Mouse (Mus musculus): ENCODE data around the gene Gria4. TPM values are rescaled to one million over a fixed set of nuclear protein-coding genes. Genes with fewer than 3 reads are reported as not detected.

The Gria4 gene
- polyA plus RNA-seq, 1 experiment from 2014 or later = 35.2 TPM

DNA sequence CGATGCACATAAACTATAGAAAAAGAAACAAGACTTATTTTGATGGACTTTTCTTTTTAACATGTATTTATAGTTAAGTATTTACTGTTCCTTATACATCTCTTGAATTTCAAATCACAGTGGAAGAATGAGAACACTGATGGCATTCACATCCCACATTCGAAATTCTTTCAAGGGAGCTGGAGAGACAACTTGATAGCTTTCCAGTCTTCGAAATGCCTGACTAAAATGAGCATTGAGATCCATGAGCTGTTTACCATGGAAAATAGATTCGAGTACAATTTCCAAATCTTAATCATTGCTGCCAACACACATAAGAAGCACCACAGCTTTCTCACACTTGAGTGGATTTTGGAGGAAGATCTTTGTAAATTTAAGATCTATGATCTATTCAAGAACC is 164.1 kb downstream of the Gria4 start:
- no peaks in the 10 kb centered on the region for H3K36me3 ChIP-seq (ENCODE audit: control insufficient read depth, insufficient read depth, low read length)
- no peak overlapping the region for H3K27ac ChIP-seq (replicated peaks; ENCODE audit: low read depth, low read length)
- no peaks in the 10 kb centered on the region for H3K9me3 ChIP-seq (ENCODE audit: control insufficient read depth, low read length)
- ATAC-seq (ENCODE audit: low FRiP score, low TSS enrichment) = no peak
- WGBS = 89% methylated on average over 4 of the region's 4 CpGs
- no peaks in the 10 kb centered on the region for H3K27me3 ChIP-seq (ENCODE audit: control insufficient read depth, insufficient read depth, low read length)
- H3K4me2 ChIP-seq (ENCODE audit: low read length) = no peak overlapping the region
- H3K4me1 ChIP-seq (ENCODE audit: control insufficient read depth, insufficient read depth, low read length) = no peaks in the 10 kb centered on the region
- DNase-seq = no peak
- H3K4me3 ChIP-seq (replicated peaks; ENCODE audit: low read depth, low read length) = no peak overlapping the region
- H3K9ac ChIP-seq (replicated peaks; ENCODE audit: low read length) = no peak overlapping the region

DNA sequence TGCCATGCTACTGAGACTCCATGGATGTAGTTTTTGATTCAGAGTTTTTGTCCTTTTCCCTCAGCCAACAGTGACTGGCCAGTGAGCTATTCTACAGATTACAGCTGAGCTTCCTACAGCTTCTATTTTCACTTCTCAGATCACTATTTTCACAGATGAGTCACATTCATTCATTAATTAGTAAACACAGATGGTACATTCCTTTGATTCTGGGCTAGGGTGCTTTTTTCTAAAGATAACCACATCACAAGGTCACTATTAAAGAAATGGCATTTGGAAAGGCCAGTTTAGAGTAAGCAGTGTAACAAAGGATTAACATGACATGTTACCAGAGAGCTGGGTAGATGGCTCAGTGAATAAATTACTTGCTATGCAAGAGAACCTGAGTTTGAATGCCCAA is 180.7 kb downstream of the Gria4 start:
- H3K4me1 ChIP-seq (ENCODE audit: control insufficient read depth, insufficient read depth, low read length) = no peaks in the 10 kb centered on the region
- no peak overlapping the region for H3K4me2 ChIP-seq (ENCODE audit: low read length)
- H3K9me3 ChIP-seq (ENCODE audit: control insufficient read depth, low read length) = no peaks in the 10 kb centered on the region
- H3K9ac ChIP-seq (replicated peaks; ENCODE audit: low read length) = no peak overlapping the region
- H3K27ac ChIP-seq (replicated peaks; ENCODE audit: low read depth, low read length) = no peak overlapping the region
- ATAC-seq (ENCODE audit: low FRiP score, low TSS enrichment) = no peak
- no peak overlapping the region for H3K4me3 ChIP-seq (replicated peaks; ENCODE audit: low read depth, low read length)
- no peaks in the 10 kb centered on the region for H3K27me3 ChIP-seq (ENCODE audit: control insufficient read depth, insufficient read depth, low read length)
- no peak for DNase-seq
- no peaks in the 10 kb centered on the region for H3K36me3 ChIP-seq (ENCODE audit: control insufficient read depth, insufficient read depth, low read length)

DNA sequence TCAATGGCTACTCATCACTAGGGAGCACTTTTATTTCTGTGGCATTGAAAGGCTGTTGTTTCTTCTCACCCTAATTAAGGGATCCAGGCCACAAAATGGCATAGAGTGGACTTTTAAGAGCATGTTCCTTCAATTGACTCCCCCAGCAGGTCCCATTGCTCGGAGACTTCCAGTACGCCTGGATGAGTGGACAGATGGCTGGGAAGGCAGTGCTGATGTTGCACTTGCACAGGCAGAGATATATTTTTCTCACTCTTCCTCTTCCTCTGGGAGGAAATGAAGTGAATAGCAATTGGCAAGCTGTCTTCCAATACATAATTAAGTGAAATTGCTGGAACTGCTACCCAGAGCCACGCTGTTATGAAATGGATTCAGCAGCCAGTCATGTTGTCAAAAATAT is 190.7 kb downstream of the Gria4 start:
- no peak for DNase-seq
- WGBS = 80% methylated on average over 3 of the region's 3 CpGs
- no peak overlapping the region for H3K27ac ChIP-seq (replicated peaks; ENCODE audit: low read depth, low read length)
- H3K9ac ChIP-seq (replicated peaks; ENCODE audit: low read length) = no peak overlapping the region
- H3K4me3 ChIP-seq (replicated peaks; ENCODE audit: low read depth, low read length) = no peak overlapping the region
- no peaks in the 10 kb centered on the region for H3K36me3 ChIP-seq (ENCODE audit: control insufficient read depth, insufficient read depth, low read length)
- no peaks in the 10 kb centered on the region for H3K27me3 ChIP-seq (ENCODE audit: control insufficient read depth, insufficient read depth, low read length)
- H3K4me2 ChIP-seq (ENCODE audit: low read length) = no peak overlapping the region
- ATAC-seq (ENCODE audit: low FRiP score, low TSS enrichment) = no peak
- H3K9me3 ChIP-seq (ENCODE audit: control insufficient read depth, low read length) = no peaks in the 10 kb centered on the region
- no peaks in the 10 kb centered on the region for H3K4me1 ChIP-seq (ENCODE audit: control insufficient read depth, insufficient read depth, low read length)

DNA sequence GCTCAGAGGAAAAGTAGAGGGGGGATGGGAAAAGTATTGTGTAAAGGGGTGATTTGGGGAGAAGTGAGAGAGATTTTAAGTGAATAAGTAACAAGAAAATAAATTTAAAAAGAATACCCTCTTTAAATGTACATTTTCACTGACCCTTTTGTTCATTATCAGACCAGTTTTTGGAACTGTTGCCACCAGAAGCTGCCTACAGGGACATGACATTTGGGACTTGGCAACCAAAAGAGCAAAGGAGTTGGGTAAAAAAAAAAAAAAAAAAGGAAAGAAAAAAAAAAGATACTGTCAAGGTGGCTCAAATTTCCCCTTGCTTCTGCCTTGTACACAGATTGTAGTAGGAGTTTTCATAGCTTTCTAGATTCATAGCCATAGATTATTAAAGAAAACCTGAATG is 191.8 kb downstream of the Gria4 start:
- DNase-seq (no peak), ATAC-seq (ENCODE audit: low FRiP score, low TSS enrichment) (no peak)
- no peaks in the 10 kb centered on the region for H3K4me1 ChIP-seq (ENCODE audit: control insufficient read depth, insufficient read depth, low read length)
- no peak overlapping the region for H3K9ac ChIP-seq (replicated peaks; ENCODE audit: low read length)
- H3K27me3 ChIP-seq (ENCODE audit: control insufficient read depth, insufficient read depth, low read length) = no peaks in the 10 kb centered on the region
- H3K27ac ChIP-seq (replicated peaks; ENCODE audit: low read depth, low read length) = no peak overlapping the region
- H3K4me2 ChIP-seq (ENCODE audit: low read length) = no peak overlapping the region
- no peaks in the 10 kb centered on the region for H3K36me3 ChIP-seq (ENCODE audit: control insufficient read depth, insufficient read depth, low read length)
- no peak overlapping the region for H3K4me3 ChIP-seq (replicated peaks; ENCODE audit: low read depth, low read length)
- H3K9me3 ChIP-seq (ENCODE audit: control insufficient read depth, low read length) = no peaks in the 10 kb centered on the region

DNA sequence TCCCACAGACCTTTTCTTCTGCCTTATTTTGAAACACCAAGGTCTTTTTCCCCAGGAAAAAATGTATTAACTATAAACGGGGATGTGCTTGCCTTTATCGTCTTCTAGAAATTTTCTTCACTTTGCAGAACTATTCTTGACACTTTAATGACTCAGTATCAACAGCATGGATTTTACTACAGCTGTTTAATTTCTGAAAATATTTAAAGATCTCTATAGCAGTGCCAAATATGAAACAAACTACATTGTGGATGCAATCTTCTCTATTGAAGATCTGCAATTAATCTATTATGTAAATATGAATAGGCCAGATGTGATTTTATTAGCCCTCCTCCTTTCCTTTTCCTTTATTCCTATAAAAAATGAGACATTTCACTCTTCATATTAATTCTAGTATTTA is 194.2 kb downstream of the Gria4 start:
- Histone ChIP-seq H3K27me3 (ENCODE audit: control insufficient read depth, insufficient read depth, low read length) (no peaks in the 10 kb centered on the region), H3K4me1 (ENCODE audit: control insufficient read depth, insufficient read depth, low read length) (no peaks in the 10 kb centered on the region), H3K27ac (replicated peaks; ENCODE audit: low read depth, low read length) (no peak overlapping the region), H3K4me3 (replicated peaks; ENCODE audit: low read depth, low read length) (no peak overlapping the region), H3K9me3 (ENCODE audit: control insufficient read depth, low read length) (no peaks in the 10 kb centered on the region), H3K9ac (replicated peaks; ENCODE audit: low read length) (no peak overlapping the region), H3K36me3 (ENCODE audit: control insufficient read depth, insufficient read depth, low read length) (no peaks in the 10 kb centered on the region), H3K4me2 (ENCODE audit: low read length) (no peak overlapping the region)
- 89% methylated on average over 2 of the region's 2 CpGs for WGBS
- ATAC-seq (ENCODE audit: low FRiP score, low TSS enrichment) (no peak), DNase-seq (no peak)

DNA sequence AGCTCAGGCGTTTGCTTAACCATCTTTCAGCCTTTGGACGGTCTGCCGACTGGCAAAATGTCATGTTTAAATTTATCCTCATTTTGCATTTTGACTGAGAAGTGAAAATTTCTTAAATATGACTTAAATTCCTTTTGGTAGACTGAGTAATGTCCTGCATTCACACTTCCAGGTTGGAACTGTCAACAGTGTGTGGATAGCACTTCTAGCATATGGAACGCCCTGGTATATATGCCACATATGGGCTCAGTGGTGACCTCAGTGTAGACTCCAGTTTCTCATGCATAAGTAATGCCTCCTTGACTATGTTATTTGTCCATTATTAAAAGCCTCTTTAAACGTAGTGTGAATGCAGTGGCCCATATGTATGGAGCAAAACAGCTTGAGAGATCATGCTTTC is 222.4 kb downstream of the Gria4 start:
- 81% methylated on average over 5 of the region's 5 CpGs for WGBS
- Histone ChIP-seq H3K4me1 (ENCODE audit: control insufficient read depth, insufficient read depth, low read length) (no peaks in the 10 kb centered on the region), H3K27ac (replicated peaks; ENCODE audit: low read depth, low read length) (no peak overlapping the region), H3K9ac (replicated peaks; ENCODE audit: low read length) (no peak overlapping the region), H3K27me3 (ENCODE audit: control insufficient read depth, insufficient read depth, low read length) (no peaks in the 10 kb centered on the region), H3K4me3 (replicated peaks; ENCODE audit: low read depth, low read length) (no peak overlapping the region), H3K4me2 (ENCODE audit: low read length) (no peak overlapping the region), H3K36me3 (ENCODE audit: control insufficient read depth, insufficient read depth, low read length) (no peaks in the 10 kb centered on the region), H3K9me3 (ENCODE audit: control insufficient read depth, low read length) (no peaks in the 10 kb centered on the region)
- DNase-seq (no peak), ATAC-seq (ENCODE audit: low FRiP score, low TSS enrichment) (no peak)

DNA sequence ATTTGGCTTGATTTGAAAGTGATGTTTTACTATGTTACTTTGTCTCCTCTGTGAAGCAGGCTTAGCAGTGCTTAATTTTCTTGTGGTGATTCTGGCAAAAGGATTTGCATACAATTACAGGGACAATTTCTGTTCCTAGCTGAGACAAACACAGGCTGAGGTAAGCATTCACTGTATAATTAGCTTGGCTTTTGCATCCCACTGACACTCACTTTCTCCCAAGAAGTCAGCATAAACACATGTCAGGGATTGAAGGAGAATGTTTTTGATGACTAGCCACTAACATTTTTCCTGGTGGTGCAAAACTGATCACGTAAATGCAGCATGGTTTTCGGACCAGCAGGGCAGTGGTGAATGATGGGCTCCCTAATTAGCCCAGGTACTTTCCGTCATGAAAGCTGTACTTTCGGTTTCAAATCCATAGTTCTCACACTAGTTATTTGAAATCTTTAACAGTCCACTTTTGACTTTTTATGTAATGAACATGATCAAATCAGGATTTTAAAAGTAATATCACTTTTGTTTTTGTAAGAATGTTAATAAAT is 240.5 kb downstream of the Gria4 start:
- Histone ChIP-seq H3K27ac (replicated peaks; ENCODE audit: low read depth, low read length) (no peak overlapping the region; the same call in 1 of the 2 replicates), H3K9me3 (ENCODE audit: control insufficient read depth, low read length) (no peaks in the 10 kb centered on the region), H3K36me3 (ENCODE audit: control insufficient read depth, insufficient read depth, low read length) (no peaks in the 10 kb centered on the region), H3K4me3 (replicated peaks; ENCODE audit: low read depth, low read length) (no peak overlapping the region), H3K27me3 (ENCODE audit: control insufficient read depth, insufficient read depth, low read length) (no peaks in the 10 kb centered on the region), H3K9ac (replicated peaks; ENCODE audit: low read length) (no peak overlapping the region), H3K4me1 (ENCODE audit: control insufficient read depth, insufficient read depth, low read length) (0 out of 2 replicates have a peak, but pooled peaks cover 4% of the 10 kb centered on the region), H3K4me2 (ENCODE audit: low read length) (no peak overlapping the region)
- peak; percentile 40; the same call in 1 of the 2 replicates for ATAC-seq (ENCODE audit: low FRiP score, low TSS enrichment)
- WGBS = 65% methylated on average over 4 of the region's 4 CpGs
- DNase-seq = peak; percentile 36

DNA sequence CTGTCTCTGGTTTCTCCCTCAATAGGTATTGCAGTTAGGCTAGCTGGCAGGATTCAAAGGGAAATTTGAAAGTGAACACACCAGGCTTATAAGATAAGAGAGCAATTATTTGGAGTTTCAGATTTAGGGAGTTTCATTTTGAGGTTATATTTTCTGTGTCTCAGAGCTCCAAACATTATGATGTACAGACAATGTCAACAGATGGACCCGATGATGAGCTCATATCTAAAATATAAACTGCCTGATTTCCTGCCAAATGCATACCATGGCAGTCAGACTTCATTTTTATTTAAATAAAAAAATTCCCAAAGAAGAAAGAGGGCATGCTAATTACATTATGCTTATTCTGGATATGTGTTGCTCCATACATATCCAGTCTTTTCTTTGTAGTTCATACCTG is 256.8 kb downstream of the Gria4 start:
- 94% methylated on average over 1 of the region's 1 CpGs for WGBS
- no peaks in the 10 kb centered on the region for H3K27me3 ChIP-seq (ENCODE audit: control insufficient read depth, insufficient read depth, low read length)
- H3K36me3 ChIP-seq (ENCODE audit: control insufficient read depth, insufficient read depth, low read length) = no peaks in the 10 kb centered on the region
- no peak overlapping the region for H3K4me3 ChIP-seq (replicated peaks; ENCODE audit: low read depth, low read length)
- H3K4me2 ChIP-seq (ENCODE audit: low read length) = no peak overlapping the region
- no peaks in the 10 kb centered on the region for H3K4me1 ChIP-seq (ENCODE audit: control insufficient read depth, insufficient read depth, low read length)
- H3K27ac ChIP-seq (replicated peaks; ENCODE audit: low read depth, low read length) = no peak overlapping the region
- no peak for DNase-seq
- H3K9ac ChIP-seq (replicated peaks; ENCODE audit: low read length) = no peak overlapping the region
- ATAC-seq (ENCODE audit: low FRiP score, low TSS enrichment) = no peak
- no peaks in the 10 kb centered on the region for H3K9me3 ChIP-seq (ENCODE audit: control insufficient read depth, low read length)

DNA sequence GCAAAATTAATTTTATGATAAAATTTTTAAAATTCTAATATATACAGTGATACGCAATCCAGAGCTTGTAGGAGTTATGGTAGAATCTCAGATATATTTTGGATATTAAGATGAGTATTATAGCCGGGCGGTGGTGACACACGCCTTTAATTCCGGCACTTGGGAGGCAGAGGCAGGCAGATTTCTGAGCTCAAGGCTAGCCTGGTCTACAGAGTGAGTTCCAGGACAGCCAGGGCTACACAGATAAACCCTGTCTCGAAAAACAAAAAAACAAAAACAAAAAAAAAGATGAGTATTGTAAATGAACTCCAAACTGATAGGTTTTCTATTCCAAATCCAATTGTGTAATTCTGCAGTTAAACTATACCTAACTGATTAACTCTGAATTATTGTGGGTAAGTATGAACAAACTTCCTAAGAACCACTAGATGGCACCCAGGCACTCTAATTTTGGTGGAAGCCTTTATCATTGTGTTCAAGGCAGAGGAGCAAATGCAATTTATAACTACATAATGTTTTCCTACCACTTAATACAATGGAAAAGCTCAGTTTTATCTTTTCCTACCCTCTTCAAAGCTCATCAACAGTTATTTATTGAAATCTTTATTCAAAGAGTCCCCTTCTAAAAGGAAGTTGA is 259.4 kb downstream of the Gria4 start:
- DNase-seq (peak; percentile 82), ATAC-seq (ENCODE audit: low FRiP score, low TSS enrichment) (peak; percentile 48; the same call in 1 of the 2 replicates)
- Histone ChIP-seq H3K9ac (replicated peaks; ENCODE audit: low read length) (no peak overlapping the region), H3K9me3 (ENCODE audit: control insufficient read depth, low read length) (no peaks in the 10 kb centered on the region), H3K27ac (replicated peaks; ENCODE audit: low read depth, low read length) (no peak overlapping the region), H3K36me3 (ENCODE audit: control insufficient read depth, insufficient read depth, low read length) (no peaks in the 10 kb centered on the region), H3K27me3 (ENCODE audit: control insufficient read depth, insufficient read depth, low read length) (no peaks in the 10 kb centered on the region), H3K4me3 (replicated peaks; ENCODE audit: low read depth, low read length) (no peak overlapping the region), H3K4me1 (ENCODE audit: control insufficient read depth, insufficient read depth, low read length) (no peaks in the 10 kb centered on the region), H3K4me2 (ENCODE audit: low read length) (no peak overlapping the region)
- WGBS = 91% methylated on average over 6 of the region's 6 CpGs

All from midbrain, embryonic 14.5 days (tissue).